Mouse (Mus musculus): ENCODE data around the gene Cyp4f18.
"Not testable (repeated sequence)": the region's sequence is repeated elsewhere in the genome, so short reads cannot be mapped to it uniquely, and the experiment has no call there.

DNA sequence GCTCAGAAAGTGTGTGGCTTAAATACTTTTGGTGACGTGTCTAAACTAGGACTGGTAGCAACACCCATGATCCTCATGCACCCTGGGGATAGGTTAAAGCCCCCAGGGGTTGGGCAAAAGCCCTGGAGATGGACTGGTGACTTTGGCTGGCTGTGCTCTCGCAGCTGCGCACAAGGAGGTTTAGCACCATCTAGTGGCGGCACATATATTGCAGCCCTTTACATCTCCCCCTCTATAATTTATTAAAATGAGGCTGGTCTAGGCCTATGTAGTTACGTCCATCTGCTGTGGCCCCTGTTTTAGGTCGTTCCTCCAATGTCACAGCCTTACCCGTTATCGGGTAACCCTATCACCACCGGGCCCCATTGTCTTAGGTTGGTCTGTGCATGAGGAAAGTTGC lies 15.5 kb upstream of the Cyp4f18 start:
- TF ChIP-seq CTCF (IDR thresholded peaks at IDR 0.05; ENCODE audit: low read depth, low read length); TAL1 (conservative IDR thresholded peaks at IDR 0.05; ENCODE audit: low read depth, low read length); GATA1 (IDR thresholded peaks at IDR 0.05; ENCODE audit: borderline replicate concordance, low read length); GATA2 (IDR thresholded peaks at IDR 0.05; ENCODE audit: borderline replicate concordance, low read depth, low read length); POLR2AphosphoS5 (IDR thresholded peaks at IDR 0.05; ENCODE audit: insufficient replicate concordance, low read depth, low read length): not testable (repeated sequence)
